Mouse (Mus musculus): Measurements from ENCODE around the gene Trabd2b. TPM values are rescaled to one million over a fixed set of nuclear protein-coding genes. Genes with fewer than 3 reads are reported as not detected.

The Trabd2b gene
- polyA plus RNA-seq, 1 experiment: 0.08 TPM

DNA sequence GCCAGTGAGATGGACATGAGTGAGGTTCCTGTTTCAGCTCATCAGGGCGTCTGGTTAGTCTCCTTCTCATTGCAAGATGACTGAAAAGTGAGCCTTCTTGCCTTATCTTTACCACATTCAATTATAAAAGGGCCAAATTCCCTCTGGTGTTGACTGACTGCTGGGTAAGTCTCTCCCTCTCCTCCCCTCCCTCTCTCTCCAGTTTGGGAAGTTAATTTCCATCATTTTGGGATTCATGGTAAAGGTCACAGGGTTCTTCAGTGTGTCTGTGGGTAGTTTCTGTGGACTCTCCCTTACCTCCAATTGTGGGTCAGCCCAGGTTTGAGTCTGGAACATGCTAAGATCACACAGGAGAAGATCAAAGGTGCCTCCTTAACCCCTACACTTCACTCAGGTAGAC is 28.2 kb downstream of the Trabd2b start:
- H3K4me1 ChIP-seq (ENCODE audit: control insufficient read depth, insufficient read depth, low read length): no peaks in the 10 kb centered on the region
- no peak overlapping the region for H3K27ac ChIP-seq (ENCODE audit: insufficient read depth, low read depth, low read length)
- no peak overlapping the region for H3K4me3 ChIP-seq (ENCODE audit: insufficient read depth, low read length)
- TF ChIP-seq POLR2A (IDR thresholded peaks at IDR 0.05; ENCODE audit: borderline replicate concordance, low read depth, low read length): no peak
- TF ChIP-seq CTCF (IDR thresholded peaks at IDR 0.05; ENCODE audit: low read depth, low read length): no peak

DNA sequence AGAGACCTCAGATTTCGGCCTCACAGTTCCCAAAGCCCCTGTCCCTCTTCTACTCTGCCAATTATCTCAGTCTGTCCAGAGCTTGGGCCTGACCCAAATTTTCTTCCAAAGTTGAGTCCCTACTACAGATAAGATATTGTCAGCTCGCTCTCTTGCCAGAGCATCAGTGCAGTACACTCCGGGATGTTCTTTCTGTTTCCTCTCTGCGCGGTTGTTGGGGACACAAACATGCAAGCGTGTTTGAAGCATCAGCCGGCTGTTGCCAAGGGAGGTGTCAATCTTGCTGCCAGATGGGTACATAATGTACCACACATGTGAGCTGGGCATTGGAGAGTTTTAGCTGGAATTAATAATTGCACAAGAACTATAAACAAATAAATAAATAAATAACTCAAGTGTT is 28.9 kb downstream of the Trabd2b start:
- H3K4me1 ChIP-seq (ENCODE audit: control insufficient read depth, insufficient read depth, low read length): no peaks in the 10 kb centered on the region
- no peak for TF ChIP-seq CTCF (IDR thresholded peaks at IDR 0.05; ENCODE audit: low read depth, low read length)
- TF ChIP-seq POLR2A (IDR thresholded peaks at IDR 0.05; ENCODE audit: borderline replicate concordance, low read depth, low read length): no peak
- no peak overlapping the region for H3K27ac ChIP-seq (ENCODE audit: insufficient read depth, low read depth, low read length)

DNA sequence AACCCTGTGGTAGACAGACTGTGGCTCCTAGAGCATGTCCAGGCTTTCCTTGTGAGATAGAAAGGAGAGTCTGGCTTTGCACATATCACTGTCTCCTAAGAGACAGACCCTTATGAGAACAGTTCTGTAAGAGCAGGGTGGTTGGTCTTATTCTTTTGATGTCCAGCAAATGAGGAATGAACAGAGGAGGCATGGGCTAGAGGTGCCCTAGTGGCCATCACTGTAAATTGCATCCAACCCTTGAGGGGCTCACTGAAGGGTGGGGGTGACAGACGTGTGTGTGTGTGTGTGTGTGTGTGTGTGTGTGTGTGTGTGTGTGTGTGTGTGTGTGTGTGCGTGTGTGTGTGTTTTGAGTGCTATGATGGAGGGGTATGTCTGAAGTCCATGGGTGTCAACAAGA is 32.2 kb downstream of the Trabd2b start:
- H3K4me3 ChIP-seq (ENCODE audit: insufficient read depth, low read length): no peak overlapping the region
- no peak for TF ChIP-seq POLR2A (IDR thresholded peaks at IDR 0.05; ENCODE audit: borderline replicate concordance, low read depth, low read length)
- TF ChIP-seq CTCF (IDR thresholded peaks at IDR 0.05; ENCODE audit: low read depth, low read length): no peak
- no peaks in the 10 kb centered on the region for H3K4me1 ChIP-seq (ENCODE audit: control insufficient read depth, insufficient read depth, low read length)
- H3K27ac ChIP-seq (ENCODE audit: insufficient read depth, low read depth, low read length): no peak overlapping the region

More for the DNA sequence above, 28.9 kb downstream of the Trabd2b start:
- H3K4me3 ChIP-seq (ENCODE audit: insufficient read depth, low read length): no peak overlapping the region

DNA sequence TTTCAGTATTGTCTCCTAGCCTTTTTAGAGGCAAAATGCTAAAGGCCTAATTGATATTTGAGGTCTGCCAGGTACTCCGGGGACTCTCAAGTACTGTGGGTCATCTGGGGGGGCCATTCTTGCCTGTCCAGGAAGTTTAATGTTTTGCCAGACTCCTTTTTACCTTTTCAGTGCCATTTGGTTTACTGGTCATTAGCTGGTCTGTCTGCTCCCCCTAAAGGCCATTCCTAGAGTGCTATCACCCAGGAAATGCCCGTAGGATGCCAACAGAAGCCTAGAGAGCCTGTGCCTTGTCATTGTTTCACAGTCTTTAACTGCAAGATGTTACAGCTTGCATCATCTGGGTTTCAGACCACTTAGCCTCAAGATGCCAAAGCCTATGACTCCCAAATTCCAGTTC is 35.7 kb downstream of the Trabd2b start:
- TF ChIP-seq POLR2A (IDR thresholded peaks at IDR 0.05; ENCODE audit: borderline replicate concordance, low read depth, low read length): no peak
- TF ChIP-seq CTCF (IDR thresholded peaks at IDR 0.05; ENCODE audit: low read depth, low read length): no peak
- no peaks in the 10 kb centered on the region for H3K4me1 ChIP-seq (ENCODE audit: control insufficient read depth, insufficient read depth, low read length)
- no peak overlapping the region for H3K27ac ChIP-seq (ENCODE audit: insufficient read depth, low read depth, low read length)
- no peak overlapping the region for H3K4me3 ChIP-seq (ENCODE audit: insufficient read depth, low read length)

DNA sequence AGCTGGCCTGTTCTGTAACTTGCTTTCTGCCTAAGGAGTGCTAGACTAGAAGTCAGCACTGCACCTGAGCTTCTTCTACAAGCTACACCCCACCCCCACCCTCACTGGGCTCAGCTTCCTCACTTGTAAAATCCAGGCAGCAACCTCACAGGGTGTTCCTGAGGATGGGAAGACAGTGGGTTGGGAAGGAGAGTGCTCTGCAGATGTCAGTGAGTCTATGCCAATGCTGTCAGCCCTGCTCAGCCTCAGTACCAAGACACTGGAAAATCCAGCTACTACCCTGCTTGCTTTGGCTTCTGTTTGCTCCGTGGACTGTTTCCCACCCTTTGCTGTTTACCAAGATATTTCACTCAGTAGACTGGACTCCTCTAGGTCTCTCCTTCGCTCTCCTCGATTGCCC is 36.1 kb downstream of the Trabd2b start:
- Histone ChIP-seq H3K4me3 (ENCODE audit: insufficient read depth, low read length) (no peak overlapping the region), H3K27ac (ENCODE audit: insufficient read depth, low read depth, low read length) (no peak overlapping the region), H3K4me1 (ENCODE audit: control insufficient read depth, insufficient read depth, low read length) (no peaks in the 10 kb centered on the region)
- TF ChIP-seq CTCF (IDR thresholded peaks at IDR 0.05; ENCODE audit: low read depth, low read length) (no peak), POLR2A (IDR thresholded peaks at IDR 0.05; ENCODE audit: borderline replicate concordance, low read depth, low read length) (no peak)

DNA sequence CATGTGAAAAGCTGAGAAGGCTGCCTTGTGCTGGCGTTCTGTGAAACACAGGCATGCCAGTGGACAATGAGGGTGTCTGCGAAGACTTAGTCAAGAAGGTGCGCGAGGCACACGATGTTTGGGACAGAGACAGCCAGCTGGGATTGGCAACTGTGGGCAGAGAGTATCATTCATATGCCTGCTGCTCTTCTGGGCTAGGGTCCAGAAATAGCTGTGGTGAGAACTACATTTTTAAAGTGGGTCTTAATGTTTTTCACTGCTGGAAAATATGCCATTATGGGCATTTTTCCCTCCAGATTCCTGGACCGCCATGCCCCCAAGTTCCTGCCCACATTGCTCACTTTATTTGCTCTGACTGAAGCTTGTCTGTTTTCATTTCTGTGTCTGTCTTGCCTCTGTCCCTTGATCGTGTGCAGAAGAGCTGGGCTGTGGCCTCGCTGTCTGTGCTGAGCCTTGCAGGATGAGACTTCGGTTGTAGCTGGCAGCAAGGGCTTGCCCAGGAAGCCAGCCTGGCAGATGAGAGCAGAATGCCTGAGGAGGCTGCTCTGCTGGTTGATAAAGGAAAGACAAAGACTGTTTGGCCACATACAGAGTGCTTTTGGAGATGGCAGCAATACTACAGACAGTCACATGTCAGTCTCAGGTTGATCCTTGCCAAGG is 42.0 kb downstream of the Trabd2b start:
- TF ChIP-seq CTCF (IDR thresholded peaks at IDR 0.05; ENCODE audit: low read depth, low read length) (no peak), POLR2A (IDR thresholded peaks at IDR 0.05; ENCODE audit: borderline replicate concordance, low read depth, low read length) (no peak)
- Histone ChIP-seq H3K27ac (ENCODE audit: insufficient read depth, low read depth, low read length) (no peak overlapping the region), H3K4me1 (ENCODE audit: control insufficient read depth, insufficient read depth, low read length) (no peaks in the 10 kb centered on the region), H3K4me3 (ENCODE audit: insufficient read depth, low read length) (no peak overlapping the region)

DNA sequence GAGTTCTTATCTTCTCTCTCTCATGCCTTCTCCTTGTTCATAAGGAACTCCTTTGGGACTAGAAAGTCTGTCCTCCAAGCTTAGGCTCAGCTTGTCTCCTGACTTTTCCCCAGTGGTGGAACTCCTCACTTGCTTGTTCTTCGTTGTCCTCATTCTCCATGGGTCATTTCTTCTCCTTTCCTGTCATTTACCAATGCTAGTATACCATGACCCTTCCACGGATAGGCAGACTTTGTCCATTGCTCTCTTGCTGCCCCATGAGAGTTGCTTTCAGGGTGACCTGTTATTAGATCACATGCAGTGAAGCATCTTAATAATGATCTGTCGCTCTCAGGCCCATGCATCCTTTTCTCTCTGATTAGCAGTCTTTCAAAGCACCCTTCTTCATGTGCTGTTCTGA is 46.6 kb downstream of the Trabd2b start:
- Histone ChIP-seq H3K4me3 (ENCODE audit: insufficient read depth, low read length) (no peak overlapping the region), H3K27ac (ENCODE audit: insufficient read depth, low read depth, low read length) (no peak overlapping the region), H3K4me1 (ENCODE audit: control insufficient read depth, insufficient read depth, low read length) (no peaks in the 10 kb centered on the region)
- TF ChIP-seq CTCF (IDR thresholded peaks at IDR 0.05; ENCODE audit: low read depth, low read length): no peak
- no peak for TF ChIP-seq POLR2A (IDR thresholded peaks at IDR 0.05; ENCODE audit: borderline replicate concordance, low read depth, low read length)

DNA sequence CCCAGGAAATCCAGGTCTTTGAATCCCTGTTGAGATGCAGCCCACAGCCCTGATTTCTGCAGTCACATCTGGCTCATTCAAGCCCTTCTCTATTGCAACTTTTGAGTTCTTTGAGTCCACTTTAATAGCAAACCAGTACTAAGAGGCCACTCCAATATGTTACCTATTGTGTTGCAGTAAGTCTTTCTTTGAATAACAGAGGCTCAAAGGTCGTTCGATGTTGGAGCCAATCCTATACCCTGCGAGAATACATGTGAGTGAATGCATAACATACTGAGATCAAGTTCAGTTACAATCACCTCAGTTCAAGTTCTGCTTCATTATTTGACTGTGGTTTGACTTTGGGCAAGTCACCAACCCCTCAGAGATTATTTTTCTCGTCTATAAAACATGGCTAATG is 47.5 kb downstream of the Trabd2b start:
- TF ChIP-seq CTCF (IDR thresholded peaks at IDR 0.05; ENCODE audit: low read depth, low read length) (no peak), POLR2A (IDR thresholded peaks at IDR 0.05; ENCODE audit: borderline replicate concordance, low read depth, low read length) (no peak)
- no peak overlapping the region for H3K4me3 ChIP-seq (ENCODE audit: insufficient read depth, low read length)

DNA sequence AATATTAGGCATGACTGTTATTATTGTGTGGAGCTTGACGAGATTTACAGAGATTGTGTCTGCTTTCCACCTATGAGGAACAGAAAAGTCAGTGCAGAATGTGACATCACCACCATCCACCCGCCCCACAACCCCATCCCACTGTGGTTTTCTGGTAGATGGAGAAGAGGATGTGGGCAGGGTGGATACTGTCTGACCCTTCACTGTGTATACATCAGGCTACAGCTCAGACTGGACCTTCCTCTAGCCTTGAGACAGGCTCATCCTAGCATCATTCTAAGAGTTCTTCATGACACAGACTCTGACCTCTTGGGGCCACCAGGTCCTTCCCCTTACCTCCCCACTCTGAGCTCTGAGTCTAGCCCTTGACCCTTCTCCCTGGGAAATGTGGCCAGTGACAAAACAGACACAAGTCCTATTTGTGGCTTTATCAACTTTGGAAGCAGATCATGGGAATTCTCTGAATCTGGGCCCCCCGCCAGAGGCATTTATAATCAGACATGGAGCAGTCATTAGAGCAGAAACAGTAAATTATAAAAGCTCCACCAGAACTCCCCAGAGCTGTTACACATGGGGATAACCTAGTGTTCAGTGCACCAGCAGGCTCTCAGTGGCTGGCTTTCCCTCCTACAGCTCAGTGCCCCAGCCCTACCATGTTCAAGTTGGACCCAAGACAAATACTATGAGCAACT is 48.1 kb downstream of the Trabd2b start:
- no peak overlapping the region for H3K4me3 ChIP-seq (ENCODE audit: insufficient read depth, low read length)
- H3K27ac ChIP-seq (ENCODE audit: insufficient read depth, low read depth, low read length): no peak overlapping the region
- H3K4me1 ChIP-seq (ENCODE audit: control insufficient read depth, insufficient read depth, low read length): no peaks in the 10 kb centered on the region
- TF ChIP-seq CTCF (IDR thresholded peaks at IDR 0.05; ENCODE audit: low read depth, low read length): no peak
- TF ChIP-seq POLR2A (IDR thresholded peaks at IDR 0.05; ENCODE audit: borderline replicate concordance, low read depth, low read length): no peak

More for the DNA sequence above, 47.5 kb downstream of the Trabd2b start:
- no peak overlapping the region for H3K27ac ChIP-seq (ENCODE audit: insufficient read depth, low read depth, low read length)
- no peaks in the 10 kb centered on the region for H3K4me1 ChIP-seq (ENCODE audit: control insufficient read depth, insufficient read depth, low read length)

DNA sequence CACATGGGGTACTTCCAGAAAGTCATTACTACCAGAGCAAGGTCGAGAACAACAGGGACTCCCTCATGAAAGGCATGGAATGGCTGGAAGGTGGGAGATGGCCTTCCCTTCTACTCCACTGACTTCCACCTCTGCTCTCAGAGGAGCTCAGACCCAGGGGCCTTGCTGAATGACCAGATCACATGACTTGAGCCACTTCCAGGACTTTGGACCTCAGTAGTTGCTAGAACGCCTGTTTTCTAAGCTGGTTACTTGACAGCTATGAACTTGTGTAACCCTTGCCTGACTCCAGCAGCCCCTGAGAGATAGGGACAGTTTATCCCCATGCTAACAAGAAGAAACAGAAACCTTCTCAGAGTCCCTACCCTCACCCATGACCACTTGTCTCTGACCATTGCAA is 50.6 kb downstream of the Trabd2b start:
- H3K27ac ChIP-seq (ENCODE audit: insufficient read depth, low read depth, low read length): no peak overlapping the region
- H3K4me3 ChIP-seq (ENCODE audit: insufficient read depth, low read length): no peak overlapping the region
- no peak for TF ChIP-seq CTCF (IDR thresholded peaks at IDR 0.05; ENCODE audit: low read depth, low read length)
- no peak for TF ChIP-seq POLR2A (IDR thresholded peaks at IDR 0.05; ENCODE audit: borderline replicate concordance, low read depth, low read length)
- H3K4me1 ChIP-seq (ENCODE audit: control insufficient read depth, insufficient read depth, low read length): no peaks in the 10 kb centered on the region
